Mouse (Mus musculus) embryonic facial prominence, embryonic 10.5 days (tissue): ENCODE data around the gene Mcm10. TPM values are rescaled to one million over a fixed set of nuclear protein-coding genes. Genes with fewer than 3 reads are reported as not detected.

Source experiments
- DNase-seq: peaks from one replicate; pipeline ENCODE4 v3.0.0-alpha.2; 2017; ENCODE audit warnings: low spot score
- H3K27ac ChIP-seq: fragments of 300-500 bp; sonication (generic); replicated peaks from 2 replicates; pipeline ENCODE4 v1.5.1; 2016; ENCODE audit warnings: mild to moderate bottlenecking
- H3K27me3 ChIP-seq: fragments of 300-500 bp; sonication (generic); replicated peaks from 2 replicates; pipeline ENCODE4 v1.6.1; 2016; ENCODE audit warnings: low read depth, mild to moderate bottlenecking; ENCODE audit not compliant: poor library complexity, severe bottlenecking
- H3K36me3 ChIP-seq: fragments of 300-500 bp; sonication (generic); replicated peaks from 2 replicates; pipeline ENCODE4 v1.6.1; 2016; ENCODE audit warnings: mild to moderate bottlenecking, moderate library complexity
- H3K4me1 ChIP-seq: fragments of 300-500 bp; sonication (generic); 2 replicates; pipeline ENCODE4 v1.6.1; 2016
- H3K4me3 ChIP-seq: fragments of 300-500 bp; sonication (generic); 2 replicates; pipeline ENCODE4 v1.5.1; 2016; ENCODE audit warnings: mild to moderate bottlenecking, moderate library complexity
- H3K9me3 ChIP-seq: fragments of 300-500 bp; sonication (generic); 2 replicates; pipeline ENCODE4 v1.6.1; 2016; ENCODE audit warnings: mild to moderate bottlenecking
- WGBS: fragments of 180-500 bp; shearing (Covaris S2); methylation state at CpG from one replicate; pipeline ENCODE4 v1.1.7; 2016; 5-methylcytosine and 5-hydroxymethylcytosine counted together
- polyA plus RNA-seq: library from polyadenylated mRNA; unstranded; fragments of >200 nt; fragmentation: Nextera tagmentation; extraction: Ambion mirVana; gene quantifications from 2 replicates; pipeline ENCODE4 v1.2.1, GENCODE M21; 2016

The Mcm10 gene
- polyA plus RNA-seq, 1 experiment from 2014 or later, result 76.4 TPM

DNA sequence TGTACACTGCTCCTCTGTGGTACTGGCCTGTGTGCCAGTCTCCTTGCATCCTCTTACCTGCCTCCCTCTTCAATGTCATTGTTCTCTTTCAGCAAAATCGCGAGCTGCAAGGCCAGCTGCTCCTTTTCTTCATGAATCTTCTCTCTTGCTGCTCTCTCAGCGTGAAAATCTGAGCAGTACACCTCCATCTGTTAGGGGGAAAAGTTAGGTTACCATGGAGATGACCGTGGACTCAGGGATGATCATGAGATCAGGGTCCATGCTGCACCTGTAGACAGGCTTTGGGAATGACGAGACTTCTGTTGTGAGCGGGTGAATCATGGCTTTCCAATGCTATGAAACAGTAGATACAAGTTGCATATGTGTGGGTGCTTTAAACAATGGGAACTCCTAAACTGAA is 14.5 kb upstream of the Mcm10 start:
- Histone ChIP-seq H3K4me1 (peaks cover 16% of the 10 kb centered on the region), H3K4me3 (no peak overlapping the region), H3K27me3 (no peaks in the 10 kb centered on the region), H3K36me3 (no peaks in the 10 kb centered on the region), H3K9me3 (0 out of 2 replicates have a peak, but pooled peaks cover 3% of the 10 kb centered on the region), H3K27ac (no peak overlapping the region)
- WGBS, result 78% methylated on average over 6 of the region's 6 CpGs
- no peak for DNase-seq

DNA sequence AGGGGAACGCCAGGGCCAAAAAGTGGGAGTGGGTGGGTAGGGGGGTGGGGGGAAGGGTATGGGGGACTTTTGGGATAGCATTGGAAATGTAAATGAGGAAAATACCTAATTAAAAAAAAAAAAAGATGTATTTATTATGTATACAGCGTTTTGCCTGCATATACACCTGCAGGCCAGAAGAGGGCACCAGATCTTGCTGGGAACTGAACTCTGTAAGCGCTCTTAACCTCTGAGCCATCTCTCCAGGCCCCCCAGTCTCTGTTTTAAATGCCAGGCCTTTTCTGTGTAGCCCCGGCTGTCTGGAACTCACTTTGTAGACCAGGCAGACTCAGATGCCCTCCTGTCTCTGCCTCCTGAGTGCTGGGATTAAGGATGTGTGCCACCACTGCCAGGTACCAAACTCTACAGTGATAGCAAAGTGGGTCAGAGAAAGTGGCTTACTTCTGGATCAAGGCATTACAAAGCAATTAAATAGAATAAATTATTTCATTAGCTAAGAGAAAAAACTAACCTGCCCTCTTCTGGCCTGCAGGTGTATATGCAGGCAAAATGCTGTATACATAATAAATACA is 12.7 kb upstream of the Mcm10 start:
- H3K4me1 ChIP-seq, result peaks cover 16% of the 10 kb centered on the region
- 0 out of 2 replicates have a peak, but pooled peaks cover 3% of the 10 kb centered on the region for H3K9me3 ChIP-seq
- WGBS, result 49% methylated on average over 4 of the region's 4 CpGs
- H3K27ac ChIP-seq, result no peak overlapping the region
- peak; percentile 30 for DNase-seq
- H3K4me3 ChIP-seq, result no peak overlapping the region
- no peaks in the 10 kb centered on the region for H3K27me3 ChIP-seq
- H3K36me3 ChIP-seq, result no peaks in the 10 kb centered on the region

DNA sequence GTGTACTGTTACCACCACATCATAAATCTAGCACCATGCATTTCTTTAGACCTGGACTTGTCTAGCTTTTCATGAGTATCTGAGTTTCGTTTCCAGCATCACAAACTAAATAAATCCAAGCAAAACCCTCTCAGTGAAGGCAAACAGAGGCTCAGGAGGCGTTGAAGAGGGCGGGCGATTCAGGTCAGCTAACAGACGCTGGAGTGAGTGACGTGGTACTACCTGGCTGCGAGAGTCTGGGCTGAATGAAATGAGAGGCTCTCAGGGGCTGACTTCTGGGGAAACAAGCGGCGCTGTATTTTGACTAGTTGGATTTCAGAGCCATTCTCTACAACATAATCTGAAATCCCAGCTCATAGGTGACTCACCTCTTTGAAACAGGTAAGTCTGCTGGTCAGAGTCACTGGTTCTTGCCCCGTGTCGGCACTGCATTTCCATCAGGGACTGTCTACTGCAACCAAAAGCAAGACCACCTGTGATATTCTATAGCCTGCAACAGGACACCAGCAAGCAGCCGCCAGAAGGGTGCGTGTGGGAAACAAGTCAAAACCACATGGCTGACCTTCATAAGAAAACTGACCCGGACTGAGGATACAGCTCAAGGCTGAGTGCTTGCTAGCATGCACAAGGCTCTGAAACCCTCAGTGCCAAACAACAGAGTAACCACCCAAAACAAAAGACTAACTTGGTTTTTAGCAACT is 11.3 kb upstream of the Mcm10 start:
- WGBS, result 71% methylated on average over 14 of the region's 14 CpGs
- Histone ChIP-seq H3K27me3 (no peaks in the 10 kb centered on the region), H3K4me1 (peaks cover 16% of the 10 kb centered on the region), H3K36me3 (no peaks in the 10 kb centered on the region), H3K9me3 (0 out of 2 replicates have a peak, but pooled peaks cover 3% of the 10 kb centered on the region), H3K4me3 (no peak overlapping the region), H3K27ac (no peak overlapping the region)
- peak; percentile 40 for DNase-seq

DNA sequence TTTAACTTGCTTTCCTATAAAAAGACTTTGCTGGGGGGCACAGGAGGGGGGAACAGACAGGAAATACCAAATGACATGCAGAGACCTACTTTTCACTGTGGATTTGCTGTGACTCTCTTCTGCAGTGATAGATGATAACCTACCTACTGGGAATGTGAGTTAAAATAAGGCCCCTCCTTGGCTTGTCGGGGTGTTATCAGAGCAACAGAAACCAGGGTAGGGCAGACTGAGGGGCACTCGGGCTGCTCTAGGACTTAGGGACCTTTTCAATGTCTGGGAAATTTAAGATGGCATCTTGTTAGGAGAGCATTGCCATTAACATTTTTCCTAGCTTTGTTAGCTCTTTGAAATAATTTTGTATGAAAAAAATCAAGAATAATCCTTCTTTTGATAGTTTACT is 10.7 kb upstream of the Mcm10 start:
- Histone ChIP-seq H3K36me3 (no peaks in the 10 kb centered on the region), H3K9me3 (0 out of 2 replicates have a peak, but pooled peaks cover 3% of the 10 kb centered on the region), H3K4me3 (no peak overlapping the region), H3K27ac (no peak overlapping the region), H3K4me1 (peaks cover 16% of the 10 kb centered on the region), H3K27me3 (no peaks in the 10 kb centered on the region)
- WGBS, result 80% methylated on average over 2 of the region's 2 CpGs
- DNase-seq, result no peak

DNA sequence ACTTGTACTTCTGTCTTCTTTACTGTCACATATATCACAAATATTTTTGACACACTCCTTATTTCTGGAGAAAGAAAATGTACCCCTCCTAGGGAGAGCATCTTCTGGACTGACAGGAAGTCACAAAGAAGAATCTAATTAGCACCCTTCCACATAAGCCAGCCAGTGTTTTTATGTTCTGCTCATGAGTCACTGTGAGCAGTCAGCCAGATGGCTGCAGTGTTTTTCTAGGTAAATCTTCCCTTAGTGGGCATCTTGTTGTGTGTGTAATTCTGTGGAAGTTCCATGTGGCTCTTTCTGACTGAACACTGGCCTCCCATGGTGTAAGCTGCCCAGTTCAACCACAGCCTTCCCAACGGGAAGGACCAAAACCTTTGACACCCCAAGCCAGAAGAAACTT is 7.1 kb upstream of the Mcm10 start:
- WGBS, result 78% methylated on average over 1 of the region's 1 CpGs
- Histone ChIP-seq H3K36me3 (no peaks in the 10 kb centered on the region), H3K27me3 (no peaks in the 10 kb centered on the region), H3K27ac (no peak overlapping the region), H3K4me1 (peaks cover 10% of the 10 kb centered on the region), H3K9me3 (no peaks in the 10 kb centered on the region), H3K4me3 (no peak overlapping the region)
- DNase-seq, result no peak

DNA sequence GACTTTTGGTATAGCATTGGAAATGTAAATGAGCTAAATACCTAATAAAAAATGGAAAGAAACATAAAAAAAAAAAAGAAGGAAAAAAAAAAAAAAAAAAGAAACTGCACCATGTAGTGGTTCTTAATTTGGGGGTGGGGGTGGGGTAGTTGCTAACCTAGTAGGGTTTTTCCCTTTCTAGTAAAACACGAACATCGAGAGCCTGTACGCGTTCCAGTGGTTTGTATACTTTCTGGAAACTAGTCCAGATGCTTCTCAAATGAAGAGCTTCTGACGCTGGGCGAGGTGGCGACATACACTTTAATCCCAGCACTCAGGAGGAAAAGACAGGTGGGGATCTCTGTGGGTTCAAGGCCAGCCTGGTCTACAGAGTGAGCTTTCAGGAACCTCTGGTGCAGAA is 4.3 kb upstream of the Mcm10 start:
- no peak overlapping the region for H3K4me3 ChIP-seq
- H3K27ac ChIP-seq, result no peak overlapping the region
- WGBS, result 91% methylated on average over 7 of the region's 7 CpGs

DNA sequence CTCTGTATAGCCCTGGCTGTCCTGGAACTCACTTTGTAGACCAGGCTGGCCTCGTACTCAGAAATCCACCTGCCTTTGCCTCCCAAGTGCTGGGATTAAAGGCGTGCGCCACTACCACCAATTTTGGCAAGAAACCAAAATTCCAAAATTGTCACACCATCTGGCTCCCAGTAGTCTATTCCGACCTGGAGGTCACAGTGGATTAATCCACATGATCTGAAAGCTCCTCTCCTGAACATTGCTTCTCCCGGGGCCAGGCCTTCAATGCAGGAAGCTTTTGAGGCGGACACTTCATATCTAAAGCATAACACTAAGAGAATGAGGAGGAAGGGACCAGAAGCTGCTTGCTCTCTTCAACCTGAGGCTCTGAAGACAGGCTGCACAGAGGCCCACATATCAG is 2.9 kb upstream of the Mcm10 start:
- peaks cover 11% of the 10 kb centered on the region for H3K4me1 ChIP-seq
- no peak for DNase-seq
- H3K9me3 ChIP-seq, result no peaks in the 10 kb centered on the region
- H3K36me3 ChIP-seq, result peaks cover 4% of the 10 kb centered on the region
- no peaks in the 10 kb centered on the region for H3K27me3 ChIP-seq
- 89% methylated on average over 6 of the region's 6 CpGs for WGBS
- H3K4me3 ChIP-seq, result no peak overlapping the region
- no peak overlapping the region for H3K27ac ChIP-seq

More for the DNA sequence above, 4.3 kb upstream of the Mcm10 start:
- no peaks in the 10 kb centered on the region for H3K9me3 ChIP-seq
- no peaks in the 10 kb centered on the region for H3K36me3 ChIP-seq
- H3K27me3 ChIP-seq, result no peaks in the 10 kb centered on the region
- no peak for DNase-seq
- H3K4me1 ChIP-seq, result peaks cover under 1% of the 10 kb centered on the region

DNA sequence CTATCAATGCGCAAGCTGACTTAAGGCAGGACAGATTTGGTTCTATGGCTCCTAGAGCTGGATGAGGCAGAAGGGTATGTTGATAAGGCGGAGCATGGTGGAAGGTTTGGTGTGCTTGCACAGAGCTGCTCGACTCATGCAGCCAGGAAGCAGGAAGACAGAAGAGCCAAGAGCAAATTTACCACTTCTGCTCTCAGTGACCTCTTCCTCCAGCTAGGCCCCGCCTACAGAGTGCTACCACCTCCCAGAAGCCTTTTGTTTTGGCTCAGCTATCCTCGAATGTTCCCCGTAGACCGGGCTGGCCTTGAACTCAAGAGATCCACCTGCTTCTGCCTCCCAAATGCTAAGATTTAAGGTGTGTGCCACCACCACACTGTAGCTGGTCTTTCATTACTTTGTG is 2.0 kb upstream of the Mcm10 start:
- Histone ChIP-seq H3K4me1 (peaks cover 11% of the 10 kb centered on the region), H3K4me3 (no peak overlapping the region), H3K9me3 (no peaks in the 10 kb centered on the region), H3K27me3 (no peaks in the 10 kb centered on the region), H3K27ac (no peak overlapping the region), H3K36me3 (peaks cover 10% of the 10 kb centered on the region)
- 74% methylated on average over 7 of the region's 7 CpGs for WGBS
- DNase-seq, result no peak

DNA sequence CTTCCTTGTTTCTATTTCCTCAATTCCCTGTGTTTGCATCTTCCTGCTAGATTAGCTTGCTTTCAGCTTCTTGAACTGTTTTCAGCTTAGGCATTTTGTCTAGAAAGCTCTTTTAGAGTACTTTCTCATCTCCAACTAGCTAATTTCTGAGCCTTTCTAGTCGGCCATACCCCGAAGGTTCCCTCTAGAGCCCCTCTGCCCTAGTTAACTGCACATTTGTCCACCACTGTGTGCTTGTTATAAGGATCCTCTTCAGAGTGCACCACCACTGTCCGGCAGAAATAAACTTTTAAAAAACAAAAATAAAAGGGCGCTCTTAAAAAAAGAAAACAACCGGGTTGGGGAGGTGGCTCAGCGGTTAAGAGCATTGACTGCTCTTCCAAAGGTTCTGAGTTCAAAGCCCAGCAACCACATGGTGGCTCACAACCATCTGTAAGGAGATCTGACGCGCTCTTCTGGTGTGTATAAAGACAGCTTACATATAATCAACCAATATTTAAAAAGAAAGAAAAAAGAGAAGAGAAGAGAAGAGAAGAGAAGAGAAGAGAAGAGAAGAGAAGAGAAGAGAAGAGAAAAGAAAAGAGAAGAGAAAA is 597 bp downstream of the Mcm10 start:
- 17% methylated on average over 8 of the region's 8 CpGs for WGBS
- H3K36me3 ChIP-seq, result peaks cover 35% of the 10 kb centered on the region
- DNase-seq, result no peak
- H3K4me3 ChIP-seq, result peak overlapping the region; percentile 85
- H3K9me3 ChIP-seq, result no peaks in the 10 kb centered on the region
- no peaks in the 10 kb centered on the region for H3K27me3 ChIP-seq
- H3K4me1 ChIP-seq, result peaks cover 11% of the 10 kb centered on the region
- H3K27ac ChIP-seq, result peak overlapping the region; percentile 93

DNA sequence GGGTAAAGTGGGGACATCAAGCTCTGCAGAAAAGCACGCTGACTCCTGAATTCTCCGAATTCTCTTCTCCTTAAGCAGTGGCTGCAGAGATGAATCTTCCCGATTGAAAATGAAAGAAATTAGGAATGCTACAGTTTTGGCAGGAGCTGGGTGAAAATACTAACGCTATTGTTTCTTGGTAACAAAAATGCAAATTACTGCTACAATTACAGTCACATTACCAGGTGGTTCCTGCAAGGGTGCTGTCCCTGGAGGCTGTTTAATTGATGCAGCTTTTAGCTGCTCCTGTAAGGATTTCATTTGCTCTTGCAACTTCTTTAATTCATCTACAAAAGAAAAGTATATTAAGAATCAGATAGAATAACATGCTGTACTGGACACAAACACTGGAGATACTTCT is 5.5 kb downstream of the Mcm10 start:
- H3K9me3 ChIP-seq, result no peaks in the 10 kb centered on the region
- no peak for DNase-seq
- H3K27me3 ChIP-seq, result no peaks in the 10 kb centered on the region
- H3K36me3 ChIP-seq, result peaks cover 84% of the 10 kb centered on the region
- no peak overlapping the region for H3K4me3 ChIP-seq
- no peak overlapping the region for H3K27ac ChIP-seq
- WGBS, result 94% methylated on average over 4 of the region's 4 CpGs
- peaks cover 11% of the 10 kb centered on the region for H3K4me1 ChIP-seq

DNA sequence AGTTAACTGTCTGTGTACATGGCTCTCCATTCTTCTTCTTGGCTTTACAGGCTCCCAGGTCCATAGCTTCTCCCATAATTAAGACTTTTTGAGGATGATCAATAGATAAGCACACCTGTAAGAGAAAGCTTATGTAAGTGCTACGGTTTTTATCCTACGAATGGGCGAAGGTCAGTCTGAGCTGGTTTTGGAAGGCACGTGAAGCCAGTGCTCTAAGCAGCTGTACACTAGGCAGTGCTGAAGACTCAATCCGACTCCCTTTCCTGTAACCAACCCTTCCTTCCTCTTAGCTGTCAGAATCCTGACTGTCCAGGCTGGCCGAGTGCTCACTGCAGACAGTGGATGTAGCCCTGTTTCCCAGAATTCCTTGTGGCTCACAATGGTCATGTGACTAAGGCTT is 11.3 kb downstream of the Mcm10 start:
- Histone ChIP-seq H3K4me1 (no peaks in the 10 kb centered on the region), H3K4me3 (no peak overlapping the region), H3K27me3 (no peaks in the 10 kb centered on the region), H3K9me3 (no peaks in the 10 kb centered on the region), H3K36me3 (peaks cover 100% of the 10 kb centered on the region), H3K27ac (no peak overlapping the region)
- WGBS, result 94% methylated on average over 6 of the region's 6 CpGs
- DNase-seq, result no peak

DNA sequence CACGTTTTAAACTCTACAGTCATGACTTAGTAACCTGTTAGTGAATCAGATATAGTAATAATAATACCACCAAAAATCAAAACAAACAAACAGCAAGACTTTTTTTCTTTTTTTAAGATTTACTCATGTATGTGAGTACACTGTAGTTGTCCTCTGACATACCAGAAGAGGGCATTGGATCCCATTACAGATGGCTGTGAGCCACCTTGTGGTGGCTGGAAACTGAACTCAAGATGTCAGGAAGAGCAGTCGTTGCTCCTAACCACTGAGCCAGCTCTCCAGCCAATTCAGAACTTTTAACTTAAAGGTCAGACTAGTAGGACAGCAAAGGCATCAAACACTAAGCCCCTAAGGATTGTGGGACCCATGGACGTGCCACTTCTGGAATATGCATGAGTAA is 13.7 kb downstream of the Mcm10 start:
- 85% methylated on average over 3 of the region's 3 CpGs for WGBS
- Histone ChIP-seq H3K36me3 (peaks cover 100% of the 10 kb centered on the region), H3K4me3 (no peak overlapping the region)

DNA sequence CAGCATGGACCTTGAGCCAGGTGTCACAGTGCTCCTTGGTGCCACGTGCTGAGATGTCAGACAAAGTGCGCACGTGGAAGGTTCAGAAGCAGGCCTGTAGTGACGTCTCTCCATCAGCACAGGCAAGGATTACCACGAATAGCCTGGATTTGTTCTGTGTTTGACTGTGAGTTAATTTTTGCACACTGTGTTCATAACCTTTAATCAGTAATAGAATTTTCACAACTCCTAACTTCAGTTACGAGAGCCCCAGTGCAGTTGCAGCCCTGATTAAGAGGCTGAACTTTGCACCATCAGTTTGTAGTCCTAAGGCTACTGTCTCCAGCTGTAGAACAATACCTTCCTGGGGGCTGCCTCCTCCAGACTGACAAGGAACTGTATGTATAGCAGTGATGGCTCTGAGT is 16.2 kb downstream of the Mcm10 start:
- Histone ChIP-seq H3K4me1 (no peaks in the 10 kb centered on the region), H3K27ac (no peak overlapping the region), H3K4me3 (no peak overlapping the region), H3K36me3 (peaks cover 99% of the 10 kb centered on the region), H3K27me3 (no peaks in the 10 kb centered on the region), H3K9me3 (no peaks in the 10 kb centered on the region)
- WGBS, result 92% methylated on average over 6 of the region's 6 CpGs
- no peak for DNase-seq

More for the DNA sequence above, 13.7 kb downstream of the Mcm10 start:
- H3K4me1 ChIP-seq, result no peaks in the 10 kb centered on the region
- H3K27me3 ChIP-seq, result no peaks in the 10 kb centered on the region
- H3K9me3 ChIP-seq, result no peaks in the 10 kb centered on the region
- no peak overlapping the region for H3K27ac ChIP-seq
- no peak for DNase-seq
